Mouse (Mus musculus): ENCODE data around the gene Med13l.
"Not testable (repeated sequence)": the region's sequence is repeated elsewhere in the genome, so short reads cannot be mapped to it uniquely, and the experiment has no call there.

Gene Med13l

DNA sequence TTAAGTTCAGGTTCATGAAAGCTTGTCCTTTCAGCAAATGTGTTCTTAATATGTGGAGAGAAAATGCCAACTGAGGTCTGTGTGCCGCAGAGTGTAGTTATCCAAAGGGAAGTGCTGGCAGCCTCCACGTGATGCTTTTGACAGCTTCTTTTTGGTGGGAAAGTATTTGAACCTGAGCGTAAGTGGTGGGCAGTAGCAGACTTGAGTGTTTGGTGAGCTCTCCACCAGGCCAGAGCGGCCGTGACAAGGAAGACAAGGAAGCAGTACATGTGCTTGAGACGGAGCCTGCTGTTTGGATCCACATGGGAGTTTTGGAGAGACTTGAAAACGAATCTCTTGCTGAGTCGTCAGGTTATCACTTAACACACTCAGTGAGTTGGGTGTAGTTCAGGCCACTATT is 71.9 kb downstream of the Med13l start:
- no peak for DNase-seq (ENCODE audit: low spot score)

DNA sequence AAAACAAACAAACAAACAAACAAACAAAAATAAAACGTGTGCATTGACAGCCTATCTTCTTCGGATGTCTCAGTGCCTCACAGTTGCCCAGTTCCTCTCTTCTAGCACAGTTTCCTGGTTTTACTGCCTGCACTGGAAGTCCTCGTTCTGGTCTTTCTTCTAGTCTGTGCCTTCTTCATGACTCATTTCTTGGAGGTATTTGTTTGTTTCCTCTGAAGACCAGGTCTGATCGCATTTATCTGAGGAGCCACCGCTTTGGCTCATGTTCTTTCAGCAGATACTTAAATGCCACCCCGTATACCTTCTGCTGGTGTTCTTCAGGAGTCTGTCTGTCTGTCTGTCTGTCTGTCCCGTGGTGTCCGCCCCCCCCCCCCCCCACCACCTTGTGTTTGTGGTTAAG is 72.6 kb downstream of the Med13l start:
- no peak for DNase-seq (ENCODE audit: low spot score)

DNA sequence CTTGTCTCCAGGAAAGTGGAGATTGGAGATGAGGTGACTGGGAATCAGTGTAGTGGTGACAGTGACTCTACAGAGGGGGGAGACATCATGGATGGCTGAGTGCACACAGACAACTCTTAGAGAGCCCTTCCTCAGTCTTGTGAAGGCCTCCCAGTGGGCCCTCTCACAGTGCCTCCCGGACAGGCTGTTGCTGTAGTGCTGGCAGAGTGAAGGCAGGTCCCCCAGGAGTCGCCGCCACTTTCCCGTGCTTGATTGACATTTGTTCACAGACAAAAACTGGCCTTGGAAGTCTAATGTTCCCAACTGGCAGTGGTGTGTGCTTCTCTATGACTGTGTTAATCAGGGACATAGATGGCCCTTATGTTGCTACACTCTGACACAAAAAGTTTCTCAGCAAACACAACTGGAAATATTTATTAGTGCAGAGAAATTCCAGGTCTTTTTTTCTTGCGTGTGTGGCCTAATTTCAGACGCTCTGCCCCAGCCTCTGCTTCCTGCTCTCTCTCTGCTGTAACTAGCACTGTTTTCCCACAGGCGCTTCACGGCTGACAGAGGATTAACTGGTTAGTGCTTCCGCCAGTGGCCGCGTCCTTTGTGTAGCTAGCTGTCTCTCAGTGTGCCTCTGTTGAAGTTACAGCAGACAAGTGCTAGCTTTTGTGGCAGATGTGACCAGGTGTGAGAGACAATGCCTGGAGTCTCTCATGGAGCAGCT is 75.2 kb downstream of the Med13l start:
- no peak for DNase-seq (ENCODE audit: low spot score)

DNA sequence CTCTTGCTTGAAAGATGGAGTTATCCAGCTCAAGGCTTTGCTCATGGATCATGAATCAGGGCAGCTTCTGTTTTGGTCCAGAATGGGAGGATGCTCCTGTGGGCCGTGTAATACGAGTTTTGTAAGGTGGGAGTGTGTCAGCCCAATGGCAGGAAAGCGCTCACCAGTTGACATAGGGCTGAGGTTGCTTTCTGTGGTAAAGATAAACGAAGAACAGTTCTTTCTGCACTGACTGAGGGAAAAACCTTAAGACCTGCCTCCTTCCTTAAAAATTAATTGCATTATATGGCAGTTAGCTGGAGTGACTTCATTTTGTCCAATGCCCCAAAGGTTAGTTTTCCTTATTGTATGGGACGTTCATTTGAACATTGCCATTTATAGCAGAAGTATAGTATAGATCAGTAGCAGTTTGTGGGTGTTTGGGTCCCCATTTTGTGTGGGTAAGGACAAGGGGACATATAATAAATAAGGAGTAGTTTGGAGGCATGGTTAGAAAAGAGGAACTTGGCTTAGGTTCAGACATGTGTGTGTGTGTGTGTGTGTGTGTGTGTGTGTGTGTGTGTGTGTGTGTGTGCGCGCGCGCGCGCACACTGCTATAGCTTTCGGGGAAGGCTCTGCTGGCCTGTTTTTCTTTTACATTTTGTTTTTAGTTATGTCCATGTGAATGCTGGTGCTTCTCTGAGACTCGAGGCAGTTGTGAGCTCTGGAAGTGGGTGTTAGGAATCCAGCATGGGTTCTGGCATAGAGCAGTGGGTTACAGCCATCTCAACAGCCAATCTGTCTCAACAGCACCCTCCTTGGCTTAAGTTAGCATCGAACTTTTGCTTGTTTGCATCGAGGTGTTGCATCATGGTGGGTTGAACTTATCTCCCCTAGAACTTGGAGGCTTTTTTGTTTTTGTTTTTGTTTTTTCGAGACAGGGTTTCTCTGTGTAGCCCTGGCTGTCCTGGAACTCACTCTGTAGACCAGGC is 76.2 kb downstream of the Med13l start:
- DNase-seq (ENCODE audit: low spot score) = no peak

DNA sequence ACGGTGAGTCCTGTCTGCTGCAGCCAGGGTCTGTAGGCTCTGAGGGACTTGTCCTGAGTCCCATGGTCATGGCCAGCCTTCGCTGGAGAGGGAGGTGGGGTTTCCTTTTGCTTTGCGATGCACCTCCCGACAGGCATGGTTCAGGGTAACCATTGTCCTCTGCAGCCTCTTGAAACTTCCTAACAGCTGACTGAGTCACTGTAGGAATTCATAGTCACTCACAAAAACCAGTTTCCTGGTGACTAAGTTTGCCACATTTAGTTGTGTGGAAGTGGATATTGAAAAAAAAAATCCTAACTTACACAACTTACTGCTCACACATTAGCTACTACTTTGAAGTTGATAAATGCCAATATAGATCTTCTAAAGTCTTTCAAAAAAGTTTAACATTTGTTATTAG is 77.5 kb downstream of the Med13l start:
- no peak for DNase-seq (ENCODE audit: low spot score)

DNA sequence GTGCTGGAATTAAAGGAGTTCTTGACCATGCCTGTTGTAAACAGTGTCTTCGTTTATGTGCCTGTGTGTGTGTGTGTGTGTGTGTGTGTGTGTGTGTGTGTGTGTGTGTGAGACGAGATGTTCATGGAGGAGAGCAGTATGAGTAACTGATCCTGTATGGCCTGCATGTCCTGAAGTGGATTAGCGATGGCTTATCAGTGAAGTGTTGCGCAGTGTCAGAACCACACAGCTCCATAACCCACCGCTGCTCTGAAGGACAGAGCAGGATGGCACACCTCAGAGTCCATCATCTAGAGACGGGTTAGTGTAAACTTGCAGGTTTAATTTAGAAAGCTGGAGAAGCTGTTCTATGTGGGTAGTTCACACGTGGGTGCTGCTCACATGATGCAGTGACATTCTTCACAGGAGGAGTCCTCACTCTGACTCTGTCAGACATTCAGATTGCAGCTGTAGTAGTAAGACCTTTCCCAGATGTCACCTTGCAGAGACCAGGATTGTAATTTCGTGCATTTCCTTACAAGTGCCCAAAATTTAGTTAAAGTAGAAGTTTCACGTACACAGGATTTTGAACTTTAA is 78.1 kb downstream of the Med13l start:
- no peak for DNase-seq (ENCODE audit: low spot score)

DNA sequence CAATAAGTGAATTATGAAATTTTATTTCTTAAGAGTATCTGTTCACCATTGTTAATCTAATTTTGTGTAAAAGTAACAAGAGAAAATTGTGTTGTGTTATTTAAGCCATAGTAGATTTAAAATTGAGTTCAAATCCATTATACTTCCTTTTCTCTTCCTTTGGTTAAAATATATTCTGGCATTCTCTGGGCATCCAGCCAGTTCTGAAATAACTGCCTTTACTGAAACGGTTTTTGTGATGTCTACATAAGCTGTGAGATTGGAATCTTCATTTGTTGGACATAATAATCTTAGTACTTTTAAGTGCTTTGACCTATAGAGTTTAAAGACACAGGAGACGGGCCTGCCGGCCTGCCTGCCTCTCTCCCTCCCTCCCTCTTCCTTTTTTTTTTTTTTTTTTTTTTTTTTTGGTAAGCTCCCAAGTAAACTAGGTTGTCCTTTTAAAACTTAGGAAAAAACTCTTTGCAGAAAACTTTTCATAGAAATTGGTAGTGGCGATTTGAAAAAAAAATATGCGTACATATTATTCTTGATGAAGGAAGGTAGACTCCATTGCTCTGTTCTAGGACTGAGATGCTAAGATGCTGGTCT is 78.7 kb downstream of the Med13l start:
- DNase-seq (ENCODE audit: low spot score) = no peak

DNA sequence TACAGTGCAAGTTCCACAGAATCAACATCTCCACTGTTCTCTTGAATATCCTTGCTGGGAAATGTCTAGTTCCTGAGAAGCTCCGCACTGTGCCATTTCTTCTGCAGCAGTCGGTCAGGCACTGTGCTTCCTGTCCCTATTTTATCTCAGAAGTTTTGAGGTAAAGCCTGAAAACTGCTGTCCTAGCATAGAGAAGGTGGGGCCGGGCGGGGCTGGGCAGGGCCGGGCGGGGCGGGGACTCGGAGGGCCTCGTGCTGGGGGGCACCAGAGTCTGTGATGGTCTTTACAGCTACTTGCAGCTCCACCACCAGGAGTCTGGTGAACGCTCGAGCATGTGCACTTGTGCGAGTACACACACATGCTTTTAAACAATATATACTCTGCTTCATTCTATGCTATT is 83.6 kb downstream of the Med13l start:
- DNase-seq (ENCODE audit: low spot score) = no peak

DNA sequence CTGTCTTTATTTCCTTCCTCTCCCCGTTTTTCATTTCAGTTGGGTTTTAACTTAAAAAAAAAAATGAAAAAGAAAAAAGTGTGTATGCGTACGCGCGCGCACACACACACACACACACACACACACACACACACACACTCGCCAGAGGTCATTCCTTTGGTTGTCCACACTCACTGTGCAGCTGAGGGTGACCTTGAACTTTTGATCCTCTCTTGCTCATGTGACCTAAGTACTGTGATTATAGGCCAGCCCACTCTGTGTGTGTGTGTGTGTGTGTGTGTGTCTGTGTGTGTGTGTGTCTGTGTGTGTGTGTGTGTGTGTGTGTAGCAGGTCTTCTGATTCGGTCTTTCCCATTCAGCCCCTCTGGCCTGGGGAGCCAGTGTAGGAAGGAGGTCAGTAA is 84.0 kb downstream of the Med13l start:
- DNase-seq (ENCODE audit: low spot score) = no peak

DNA sequence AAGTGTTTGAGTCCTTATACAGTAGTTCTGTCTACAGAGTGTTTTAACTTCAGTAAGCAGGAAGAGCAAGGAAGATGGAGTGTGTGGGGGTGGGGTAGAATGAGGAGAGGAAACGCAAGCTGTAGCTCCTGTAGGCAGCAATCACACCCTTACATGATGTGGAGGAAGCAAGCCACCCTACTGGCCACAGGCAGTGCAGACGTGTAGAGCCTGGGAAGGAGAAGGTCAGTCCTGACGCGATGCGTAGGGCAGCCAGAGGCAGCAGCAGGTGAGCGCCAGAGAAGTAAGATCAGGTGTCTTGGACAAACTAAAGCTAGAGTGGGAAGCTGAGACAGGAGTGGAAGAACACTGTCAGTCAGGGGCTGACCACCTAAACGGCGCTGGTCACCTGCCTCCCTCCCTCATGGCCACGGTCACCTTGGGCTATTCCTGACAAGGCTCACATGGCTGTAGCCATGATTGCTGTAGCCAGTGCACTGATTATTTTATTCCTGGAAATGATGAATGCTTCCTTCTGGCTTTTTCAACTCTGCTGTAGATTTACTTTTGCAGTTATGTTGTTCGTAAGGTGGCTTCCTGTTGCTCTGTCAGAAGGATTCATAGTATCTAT is 84.8 kb downstream of the Med13l start:
- DNase-seq (ENCODE audit: low spot score) = no peak

DNA sequence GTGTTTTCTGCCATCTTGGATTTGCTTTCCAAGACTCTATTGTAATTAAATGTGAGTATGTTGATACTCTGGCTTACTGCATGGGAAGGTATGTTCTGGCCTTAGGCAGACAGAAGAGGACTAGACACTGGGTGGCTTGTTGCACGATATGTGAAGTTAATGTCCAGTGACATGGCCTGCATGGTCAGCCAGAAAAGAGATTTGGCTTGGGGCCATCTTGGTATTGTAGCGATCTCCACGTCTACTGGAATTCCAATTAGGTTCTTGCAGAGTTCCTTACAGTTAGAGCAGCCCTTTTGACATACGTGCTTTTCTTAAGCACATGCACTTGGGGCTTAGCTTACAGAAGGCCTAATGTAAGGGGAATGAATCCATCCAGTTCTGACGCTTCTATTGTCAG is 86.4 kb downstream of the Med13l start:
- DNase-seq (ENCODE audit: low spot score) = no peak

DNA sequence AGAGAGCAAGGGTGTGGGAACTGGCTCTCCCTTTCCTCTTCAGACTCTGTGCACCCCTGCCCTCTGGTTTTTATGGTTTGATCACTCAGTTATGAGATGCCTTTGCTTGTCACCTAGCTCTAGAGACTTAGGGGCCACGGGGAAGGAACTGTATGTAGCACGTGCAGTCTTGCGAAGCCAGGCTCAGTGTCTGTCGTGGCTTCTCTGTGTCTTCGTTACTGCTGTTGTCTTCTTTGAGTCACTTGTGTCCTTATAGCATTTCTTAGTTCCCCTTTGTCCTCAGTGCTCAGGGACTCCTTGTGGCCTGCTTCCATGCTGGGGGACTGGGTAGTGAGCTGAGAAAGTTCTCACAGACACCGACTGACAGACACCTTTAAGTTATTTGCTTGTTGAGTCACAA is 86.9 kb downstream of the Med13l start:
- no peak for DNase-seq (ENCODE audit: low spot score)

DNA sequence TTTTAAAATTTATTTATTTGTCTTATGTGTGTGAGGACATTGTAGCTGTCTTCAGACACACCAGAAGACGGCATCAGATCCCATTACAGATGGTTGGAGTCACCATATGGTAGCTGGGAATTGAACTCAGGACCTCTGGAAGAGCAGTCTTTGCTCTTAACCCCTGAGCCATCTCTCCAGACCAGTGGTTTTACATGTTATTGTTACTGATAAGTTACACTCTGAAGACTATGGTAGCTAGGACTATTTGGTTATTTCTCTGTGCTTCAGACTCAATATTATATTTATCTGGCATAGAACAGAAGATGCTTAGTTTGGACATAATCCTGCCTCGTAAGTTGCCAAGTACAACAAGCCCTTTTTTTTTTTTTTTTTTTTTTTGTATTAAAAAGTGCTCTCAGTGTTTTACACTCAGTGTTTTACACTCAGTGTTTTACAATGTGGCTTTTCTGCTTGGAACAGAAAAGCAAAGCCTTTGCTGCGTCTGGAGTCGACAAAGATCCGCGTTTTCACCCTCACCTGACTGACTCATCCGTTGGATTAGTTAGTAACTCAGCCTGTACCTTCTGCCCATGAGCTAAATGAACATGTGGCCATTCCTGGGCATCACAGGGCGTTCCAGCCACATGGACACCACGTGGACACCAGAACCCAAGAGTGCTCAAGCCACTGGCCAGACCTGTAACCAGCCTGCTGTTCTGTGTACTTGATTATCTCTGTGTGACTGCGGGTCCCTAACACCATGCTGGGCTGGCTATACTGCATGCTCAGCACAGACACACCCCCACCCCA is 88.9 kb downstream of the Med13l start:
- DNase-seq (ENCODE audit: low spot score) = no peak

DNA sequence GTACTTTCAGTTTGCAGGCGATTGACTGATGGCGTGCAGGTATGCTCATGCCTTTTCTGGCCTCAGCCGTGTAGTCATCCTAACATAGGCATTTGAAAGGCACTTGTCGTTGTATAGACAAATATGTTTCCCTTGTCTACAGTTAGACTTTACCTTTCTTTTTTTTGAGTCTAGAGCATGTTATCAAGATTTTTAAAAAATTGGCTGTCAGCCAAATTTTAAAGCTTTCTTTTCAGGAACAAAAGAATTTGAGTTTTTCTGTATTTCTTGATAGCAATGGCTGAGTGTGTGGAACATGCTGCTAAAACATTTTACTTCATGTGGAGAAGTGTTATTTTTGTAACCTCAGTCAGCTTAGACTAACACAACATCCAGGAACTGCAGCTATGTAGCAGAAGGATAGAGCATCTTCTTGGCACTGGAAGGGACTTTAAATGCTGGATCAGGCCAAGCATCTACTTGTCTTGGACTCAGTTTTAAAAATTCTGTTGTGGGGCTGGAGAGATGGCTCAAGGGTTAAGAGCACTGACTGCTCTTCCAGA is 89.6 kb downstream of the Med13l start:
- DNase-seq (ENCODE audit: low spot score) = no peak

DNA sequence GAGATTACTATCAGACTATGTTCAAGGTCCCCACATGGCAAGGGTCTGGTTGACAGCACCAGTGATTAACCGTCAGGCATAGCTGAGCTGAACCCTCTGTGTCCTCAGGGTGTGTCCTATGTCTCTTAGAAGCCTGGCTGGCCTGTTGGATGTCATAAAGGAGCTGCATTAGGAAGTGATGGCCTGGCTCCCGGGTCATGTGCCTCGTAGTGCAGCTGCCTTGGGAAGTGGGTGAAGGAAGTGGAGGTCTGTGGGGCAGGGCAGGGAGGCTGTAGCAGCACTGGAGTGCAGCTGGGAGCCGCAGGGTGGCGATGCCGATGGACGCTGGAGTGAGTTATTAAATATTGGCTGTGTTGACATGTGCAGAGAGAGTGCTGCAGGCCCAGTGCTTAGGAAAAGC is 90.3 kb downstream of the Med13l start:
- no peak for DNase-seq (ENCODE audit: low spot score)

DNA sequence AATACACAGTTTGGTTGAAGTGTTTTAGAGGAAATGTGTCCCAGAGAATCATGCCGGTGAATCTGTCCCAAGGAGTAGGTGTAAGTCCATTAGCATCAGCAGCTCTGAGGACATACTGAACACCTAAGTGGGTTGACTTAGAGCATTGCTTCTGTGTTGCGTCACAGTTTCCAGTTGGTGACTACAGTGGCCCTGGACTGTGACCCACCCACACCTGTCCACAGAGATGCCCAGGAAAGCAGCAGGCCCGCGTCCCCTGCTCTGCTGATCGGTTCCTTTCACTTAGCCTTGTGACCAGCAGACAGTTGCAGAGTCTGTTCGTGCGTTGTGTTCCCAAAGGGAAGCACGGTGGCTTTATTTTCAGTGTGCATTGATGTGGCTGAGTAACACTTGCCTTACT is 92.1 kb downstream of the Med13l start:
- no peak for DNase-seq (ENCODE audit: low spot score)

DNA sequence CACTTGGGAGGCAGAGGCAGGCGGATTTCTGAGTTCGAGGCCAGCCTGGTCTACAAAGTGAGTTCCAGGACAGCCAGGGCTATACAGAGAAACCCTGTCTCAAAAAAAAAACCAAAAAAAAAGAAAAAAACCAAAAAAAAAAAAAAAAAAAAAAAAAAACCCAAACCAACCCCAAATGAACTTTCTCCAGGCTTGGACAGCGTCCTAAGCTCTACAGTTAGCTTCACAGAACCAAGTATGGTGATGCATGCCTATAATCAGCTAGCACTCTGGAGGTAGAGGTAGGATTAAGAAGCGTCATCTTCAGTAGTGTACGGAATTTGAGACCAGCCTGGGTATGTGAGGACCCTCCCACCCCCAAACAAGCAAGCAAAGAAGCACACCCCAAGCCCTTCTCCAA is 92.6 kb downstream of the Med13l start:
- DNase-seq (ENCODE audit: low spot score) = not testable (repeated sequence)

DNA sequence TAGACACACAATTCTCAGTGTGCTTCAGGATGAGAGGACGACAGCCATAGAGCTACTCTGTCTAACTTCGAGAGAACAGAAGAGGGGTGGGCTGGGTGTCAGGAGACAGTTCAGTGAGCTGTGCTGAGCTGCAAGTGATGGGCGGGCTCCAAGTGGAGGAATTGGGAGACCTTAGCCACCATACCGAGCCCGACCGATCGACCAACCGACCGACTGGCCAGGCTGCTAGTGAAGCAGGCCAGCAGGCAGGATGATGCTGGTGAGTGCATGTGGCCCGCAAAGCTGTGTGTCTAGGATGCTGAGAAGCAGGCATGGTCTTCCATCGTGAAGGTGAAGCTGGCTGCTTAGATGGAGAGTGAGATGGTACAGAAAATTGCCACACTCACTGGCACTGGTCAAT is 94.1 kb downstream of the Med13l start:
- DNase-seq (ENCODE audit: low spot score) = no peak

DNA sequence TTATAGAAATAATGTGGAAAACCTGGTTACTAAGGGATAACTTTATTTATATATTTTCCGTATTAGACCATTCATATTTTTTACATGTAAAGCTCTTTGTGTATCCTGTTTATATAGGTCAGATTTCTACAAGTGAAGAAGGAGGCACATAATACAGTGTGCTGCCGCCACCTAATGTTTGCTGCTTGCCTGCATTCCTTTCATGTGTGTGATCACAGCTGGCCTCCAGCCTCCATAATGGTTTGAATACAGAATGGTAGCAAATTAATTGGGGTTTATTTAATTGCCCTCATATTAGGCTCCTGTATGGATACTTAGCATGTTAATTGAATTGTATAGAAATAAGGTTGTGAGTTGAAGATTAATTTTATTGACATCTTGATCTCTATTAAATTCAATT is 94.5 kb downstream of the Med13l start:
- DNase-seq (ENCODE audit: low spot score) = no peak

DNA sequence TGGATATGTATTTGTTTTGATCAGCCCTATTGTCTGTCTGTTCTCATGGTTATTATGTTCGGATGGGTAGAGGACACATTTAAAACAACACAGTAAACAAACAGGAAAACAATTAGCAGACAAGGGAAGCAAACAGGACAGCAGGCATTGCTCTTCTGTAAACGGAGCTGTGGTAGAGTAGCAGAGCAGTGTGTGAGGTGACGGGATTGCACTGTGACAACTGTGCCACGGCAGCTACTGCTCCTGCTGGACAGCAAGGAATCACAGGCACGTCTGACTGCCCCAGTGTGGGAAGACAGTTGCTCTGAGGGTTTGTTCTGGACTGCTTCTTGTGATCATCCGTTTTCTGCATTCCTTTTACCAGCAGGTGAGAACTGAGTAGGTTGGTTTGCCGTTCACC is 94.9 kb downstream of the Med13l start:
- no peak for DNase-seq (ENCODE audit: low spot score)

DNA sequence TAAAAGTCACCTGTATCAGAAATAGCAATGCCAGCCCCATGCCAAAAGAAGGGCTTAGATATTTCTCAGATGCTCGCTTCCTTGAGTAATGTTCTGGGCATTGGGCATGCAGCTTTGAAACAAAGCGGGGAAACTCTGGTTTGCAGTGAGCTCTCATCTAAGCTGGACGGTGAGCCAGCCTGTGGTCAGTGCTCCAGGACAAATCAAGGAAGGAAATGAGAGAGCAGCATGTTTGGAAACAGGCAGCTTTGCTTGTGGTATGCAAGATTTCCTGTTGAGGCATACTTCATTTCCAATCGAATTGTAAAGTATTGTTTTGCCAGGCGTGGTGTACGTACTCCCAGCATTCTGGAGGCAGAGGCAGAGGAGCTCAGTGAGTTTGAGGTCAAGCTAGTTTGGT is 95.5 kb downstream of the Med13l start:
- DNase-seq (ENCODE audit: low spot score) = no peak

Data from ovary, adult 18-20 months (tissue).